Mouse (Mus musculus): ENCODE measurements around the gene Gm10306. TPM values are rescaled to one million over a fixed set of nuclear protein-coding genes. Genes with fewer than 3 reads are reported as not detected.

Gene Gm10306
- not detected in 2 replicates for polyA plus RNA-seq (2015; fragmentation: Nextera tagmentation; extraction: Ambion mirVana)

DNA sequence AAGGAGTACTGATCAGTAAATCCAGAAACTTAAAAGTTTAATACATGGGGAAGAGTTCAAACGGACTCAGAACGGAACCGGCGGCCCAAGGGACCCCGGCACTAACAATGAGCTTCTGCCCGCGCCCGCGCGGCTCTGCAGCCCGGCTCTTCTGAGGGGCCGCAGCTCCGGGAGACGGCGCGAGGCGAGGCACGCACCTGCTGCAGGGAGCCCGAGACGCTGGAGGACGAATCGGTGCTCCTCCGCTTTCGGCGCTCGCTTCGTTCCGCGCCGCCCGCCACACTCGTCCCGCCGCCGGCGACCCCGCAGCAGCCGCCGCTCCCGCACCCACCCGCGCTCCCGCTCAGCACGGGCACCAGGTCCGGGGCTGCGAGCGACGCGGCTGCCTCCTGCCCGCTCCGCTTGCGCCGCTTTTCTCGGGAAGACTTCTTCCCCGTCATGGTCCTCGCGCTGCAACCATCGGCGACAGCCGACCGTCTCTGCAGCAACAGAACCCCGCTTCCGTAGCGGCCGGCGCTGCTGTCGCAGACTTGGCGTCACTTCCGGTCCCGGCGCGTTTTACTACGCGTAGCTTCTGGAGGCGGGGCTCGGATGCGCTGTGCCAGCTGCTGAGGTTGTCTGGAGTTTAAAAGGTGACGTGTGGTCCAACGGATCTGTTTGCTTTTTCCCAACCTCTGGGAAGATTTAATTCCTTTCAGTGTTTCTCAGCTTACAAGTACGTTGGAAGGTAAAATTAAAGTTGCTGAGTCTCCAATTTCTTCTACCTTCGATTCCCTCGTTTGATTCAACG, at the start of gene Gm10306, which contains the start of gene Caap1:
Gm10306 (plus strand) TSS at position 282 of the 790 bp plus-strand sequence.
Caap1 (minus strand) TSS at position 532 of the 790 bp plus-strand sequence.
- Histone ChIP-seq H3K4me2 (peak within 1 kb of the TSS; percentile 72), H3K4me3 (replicated peaks) (peak within 1 kb of the TSS; percentile 98), H3K27ac (replicated peaks) (peak within 1 kb of the TSS; percentile 91), H3K9ac (replicated peaks) (peak within 1 kb of the TSS; percentile 89), H3K9me3 (replicated peaks) (no peaks in the 10 kb centered on the region), H3K4me1 (peaks cover 17% of the 10 kb centered on the region), H3K36me3 (no peaks in the 10 kb centered on the region), H3K27me3 (replicated peaks) (no peaks in the 10 kb centered on the region)
- peak; percentile 98 for ATAC-seq (ENCODE audit: low FRiP score)
- WGBS = under 1% methylated on average over 69 of the region's 83 CpGs

DNA sequence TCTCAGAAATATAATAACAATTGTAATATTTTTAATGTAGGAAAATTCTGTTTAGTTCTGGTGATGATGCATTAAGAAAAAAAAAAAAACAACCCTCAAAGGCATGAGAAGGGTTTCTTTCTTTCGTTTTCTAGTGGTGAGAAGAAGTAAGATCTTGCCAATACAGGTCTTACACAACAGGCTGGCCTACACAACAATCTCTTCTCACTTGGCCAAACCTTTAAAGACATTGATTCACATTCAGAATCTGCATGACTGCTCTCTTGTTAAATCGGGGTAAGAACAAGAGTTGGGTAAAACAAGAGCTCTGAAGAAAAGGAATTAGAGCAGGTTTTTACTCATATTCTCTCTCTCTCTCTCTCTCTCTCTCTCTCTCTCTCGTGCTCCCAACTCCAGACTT, 41.0 kb upstream of the Gm10306 start:
- H3K4me2 ChIP-seq = no peak overlapping the region
- no peak overlapping the region for H3K27ac ChIP-seq (replicated peaks)
- H3K27me3 ChIP-seq (replicated peaks) = no peaks in the 10 kb centered on the region
- peaks cover 10% of the 10 kb centered on the region for H3K36me3 ChIP-seq
- no peak overlapping the region for H3K4me3 ChIP-seq (replicated peaks)
- WGBS = 84% methylated on average over 3 of the region's 3 CpGs
- no peaks in the 10 kb centered on the region for H3K4me1 ChIP-seq
- no peak for ATAC-seq (ENCODE audit: low FRiP score)
- H3K9ac ChIP-seq (replicated peaks) = no peak overlapping the region
- H3K9me3 ChIP-seq (replicated peaks) = no peaks in the 10 kb centered on the region

DNA sequence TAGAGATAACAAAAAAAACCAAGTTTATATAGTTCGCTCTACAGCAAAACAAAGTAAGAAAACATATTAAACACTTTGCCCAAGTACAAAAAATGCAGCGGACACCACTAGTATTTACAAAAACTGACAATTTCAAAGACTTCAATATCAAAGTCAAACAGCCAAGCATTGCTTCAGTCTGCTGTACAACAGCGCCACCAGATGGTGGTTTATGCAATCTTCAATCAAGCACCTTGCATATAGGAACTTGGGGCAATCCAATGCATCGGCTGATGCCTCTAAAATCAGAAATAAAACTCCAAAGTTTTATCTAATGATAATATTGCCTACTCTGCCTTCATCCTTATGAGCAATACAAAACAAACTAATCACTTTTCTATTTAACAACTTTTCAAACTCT, 38.7 kb upstream of the Gm10306 start:
- no peaks in the 10 kb centered on the region for H3K27me3 ChIP-seq (replicated peaks)
- H3K9me3 ChIP-seq (replicated peaks) = no peaks in the 10 kb centered on the region
- WGBS = 59% methylated on average over 4 of the region's 4 CpGs
- no peak overlapping the region for H3K4me3 ChIP-seq (replicated peaks)
- H3K27ac ChIP-seq (replicated peaks) = no peak overlapping the region
- H3K36me3 ChIP-seq = 0 out of 2 replicates have a peak, but pooled peaks cover 4% of the 10 kb centered on the region
- no peak overlapping the region for H3K4me2 ChIP-seq
- no peak overlapping the region for H3K9ac ChIP-seq (replicated peaks)
- ATAC-seq (ENCODE audit: low FRiP score) = no peak
- H3K4me1 ChIP-seq = no peaks in the 10 kb centered on the region

DNA sequence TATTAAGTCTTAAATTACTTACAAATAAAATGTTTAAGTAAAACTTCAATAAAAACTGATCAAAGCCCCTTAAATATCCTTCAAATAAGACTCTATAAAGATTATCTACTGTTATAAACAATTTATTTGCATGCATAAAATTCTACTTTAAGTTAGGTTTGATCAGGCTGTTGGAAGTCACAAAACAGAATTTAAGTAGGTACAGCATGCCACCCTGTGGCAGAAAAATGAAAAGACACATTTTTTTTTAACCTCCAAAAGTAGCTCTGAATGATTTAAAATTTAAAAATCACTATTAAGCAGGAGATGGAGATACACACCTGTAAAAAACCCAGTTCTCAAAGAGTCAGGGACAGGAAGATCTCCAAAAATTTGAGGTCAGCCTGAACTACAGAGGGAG, 33.0 kb upstream of the Gm10306 start:
- Histone ChIP-seq H3K9ac (replicated peaks) (no peak overlapping the region), H3K9me3 (replicated peaks) (no peaks in the 10 kb centered on the region)
- no peak for ATAC-seq (ENCODE audit: low FRiP score)

DNA sequence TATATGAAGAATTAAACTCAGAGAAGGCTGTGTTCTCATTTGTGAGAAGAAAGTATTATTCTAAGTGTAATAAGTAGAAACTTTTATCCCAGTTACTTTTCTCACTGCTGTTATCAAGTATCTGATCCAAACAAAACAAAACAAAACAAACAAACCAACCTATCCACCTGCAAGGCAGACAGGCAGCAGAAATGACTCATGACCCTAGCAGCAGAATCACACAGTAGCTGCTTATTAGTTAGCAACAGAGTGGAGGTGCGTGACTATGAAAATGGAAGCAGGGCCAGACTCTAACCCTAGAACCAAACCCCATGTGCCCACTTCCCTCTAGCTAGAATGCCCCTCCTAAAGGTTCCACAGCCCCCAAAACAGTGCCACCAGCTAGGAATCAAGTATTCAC, 26.9 kb upstream of the Gm10306 start:
- 71% methylated on average over 1 of the region's 1 CpGs for WGBS
- no peak for ATAC-seq (ENCODE audit: low FRiP score)
- no peak overlapping the region for H3K4me2 ChIP-seq
- no peaks in the 10 kb centered on the region for H3K36me3 ChIP-seq
- H3K9ac ChIP-seq (replicated peaks) = no peak overlapping the region
- H3K4me3 ChIP-seq (replicated peaks) = no peak overlapping the region
- no peaks in the 10 kb centered on the region for H3K9me3 ChIP-seq (replicated peaks)
- no peak overlapping the region for H3K27ac ChIP-seq (replicated peaks)
- no peaks in the 10 kb centered on the region for H3K4me1 ChIP-seq
- no peaks in the 10 kb centered on the region for H3K27me3 ChIP-seq (replicated peaks)

More for the DNA sequence above, 33.0 kb upstream of the Gm10306 start:
- H3K36me3 ChIP-seq = no peaks in the 10 kb centered on the region
- H3K4me3 ChIP-seq (replicated peaks) = no peak overlapping the region
- H3K27me3 ChIP-seq (replicated peaks) = no peaks in the 10 kb centered on the region
- no peaks in the 10 kb centered on the region for H3K4me1 ChIP-seq
- H3K4me2 ChIP-seq = no peak overlapping the region
- H3K27ac ChIP-seq (replicated peaks) = no peak overlapping the region

GRCm38 (mm10) chr4:94533205-94533604, 23.1 kb upstream of the Gm10306 start:
- H3K9ac ChIP-seq (replicated peaks) = no peak overlapping the region
- no peak overlapping the region for H3K4me3 ChIP-seq (replicated peaks)
- no peaks in the 10 kb centered on the region for H3K4me1 ChIP-seq
- no peak for ATAC-seq (ENCODE audit: low FRiP score)
- no peak overlapping the region for H3K4me2 ChIP-seq
- H3K27ac ChIP-seq (replicated peaks) = no peak overlapping the region
- H3K9me3 ChIP-seq (replicated peaks) = no peaks in the 10 kb centered on the region
- no peaks in the 10 kb centered on the region for H3K27me3 ChIP-seq (replicated peaks)
- peaks cover 10% of the 10 kb centered on the region for H3K36me3 ChIP-seq

GRCm38 (mm10) chr4:94543041-94543440, 13.3 kb upstream of the Gm10306 start:
- 95% methylated on average over 4 of the region's 4 CpGs for WGBS
- Histone ChIP-seq H3K27ac (replicated peaks) (no peak overlapping the region), H3K4me3 (replicated peaks) (no peak overlapping the region), H3K4me1 (no peaks in the 10 kb centered on the region), H3K27me3 (replicated peaks) (no peaks in the 10 kb centered on the region), H3K9ac (replicated peaks) (no peak overlapping the region), H3K4me2 (no peak overlapping the region), H3K36me3 (peaks cover 39% of the 10 kb centered on the region), H3K9me3 (replicated peaks) (no peaks in the 10 kb centered on the region)
- ATAC-seq (ENCODE audit: low FRiP score) = no peak

DNA sequence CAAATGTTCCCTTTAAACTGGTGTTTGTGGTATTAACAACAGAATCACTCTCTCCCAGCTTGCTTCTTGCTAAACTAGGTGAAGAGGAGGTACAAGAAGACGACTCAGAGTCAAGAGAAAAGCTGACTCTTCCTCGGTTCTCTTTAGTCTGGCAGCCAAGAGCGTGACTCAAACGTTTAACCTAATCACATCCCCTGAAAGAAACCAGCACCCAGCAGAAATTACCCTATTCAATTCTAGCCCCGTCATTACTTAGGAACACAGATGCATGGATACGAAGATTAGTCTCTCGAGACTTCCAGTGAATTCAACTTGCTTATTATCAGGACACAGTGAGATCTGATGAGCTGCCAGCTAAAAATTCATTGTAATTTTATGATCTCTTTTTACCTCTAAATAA, 12.0 kb upstream of the Gm10306 start:
- no peak overlapping the region for H3K9ac ChIP-seq (replicated peaks)
- no peak for ATAC-seq (ENCODE audit: low FRiP score)
- no peak overlapping the region for H3K4me2 ChIP-seq
- no peaks in the 10 kb centered on the region for H3K9me3 ChIP-seq (replicated peaks)
- 35% methylated on average over 7 of the region's 7 CpGs for WGBS
- H3K27me3 ChIP-seq (replicated peaks) = no peaks in the 10 kb centered on the region
- H3K4me1 ChIP-seq = no peaks in the 10 kb centered on the region
- peaks cover 30% of the 10 kb centered on the region for H3K36me3 ChIP-seq
- no peak overlapping the region for H3K27ac ChIP-seq (replicated peaks)
- H3K4me3 ChIP-seq (replicated peaks) = no peak overlapping the region

GRCm38 (mm10) chr4:94554955-94555494, 1.3 kb upstream of the Gm10306 start:
- Histone ChIP-seq H3K9ac (replicated peaks) (no peak overlapping the region), H3K4me2 (peak overlapping the region; percentile 72; the same call in 1 of the 2 replicates), H3K36me3 (no peaks in the 10 kb centered on the region), H3K4me3 (replicated peaks) (no peak overlapping the region), H3K27ac (replicated peaks) (no peak overlapping the region), H3K4me1 (peaks cover 17% of the 10 kb centered on the region), H3K9me3 (replicated peaks) (no peaks in the 10 kb centered on the region), H3K27me3 (replicated peaks) (no peaks in the 10 kb centered on the region)
- 94% methylated on average over 5 of the region's 5 CpGs for WGBS
- no peak for ATAC-seq (ENCODE audit: low FRiP score)

GRCm38 (mm10) chr4:94557145-94557544, 799 bp downstream of the Gm10306 start:
- Histone ChIP-seq H3K4me1 (peaks cover 17% of the 10 kb centered on the region), H3K4me3 (replicated peaks) (peak overlapping the region; percentile 8), H3K27ac (replicated peaks) (no peak overlapping the region), H3K9me3 (replicated peaks) (no peaks in the 10 kb centered on the region), H3K4me2 (peak overlapping the region; percentile 72), H3K27me3 (replicated peaks) (no peaks in the 10 kb centered on the region), H3K36me3 (no peaks in the 10 kb centered on the region), H3K9ac (replicated peaks) (no peak overlapping the region)
- peak; percentile 7; the same call in 1 of the 2 replicates for ATAC-seq (ENCODE audit: low FRiP score)
- WGBS = 78% methylated on average over 7 of the region's 7 CpGs

- H3K9ac ChIP-seq (replicated peaks) = no peak overlapping the region
- H3K4me3 ChIP-seq (replicated peaks) = no peak overlapping the region
- H3K27ac ChIP-seq (replicated peaks) = no peak overlapping the region
- no peaks in the 10 kb centered on the region for H3K9me3 ChIP-seq (replicated peaks)
- H3K36me3 ChIP-seq = no peaks in the 10 kb centered on the region
- no peak overlapping the region for H3K4me2 ChIP-seq
- WGBS = 11% methylated on average over 2 of the region's 2 CpGs
- H3K4me1 ChIP-seq = peaks cover 17% of the 10 kb centered on the region
- ATAC-seq (ENCODE audit: low FRiP score) = no peak
- H3K27me3 ChIP-seq (replicated peaks) = no peaks in the 10 kb centered on the region
Measured at GRCm38 (mm10) chr4:94559266-94559665, 2.9 kb downstream of the Gm10306 start.

DNA sequence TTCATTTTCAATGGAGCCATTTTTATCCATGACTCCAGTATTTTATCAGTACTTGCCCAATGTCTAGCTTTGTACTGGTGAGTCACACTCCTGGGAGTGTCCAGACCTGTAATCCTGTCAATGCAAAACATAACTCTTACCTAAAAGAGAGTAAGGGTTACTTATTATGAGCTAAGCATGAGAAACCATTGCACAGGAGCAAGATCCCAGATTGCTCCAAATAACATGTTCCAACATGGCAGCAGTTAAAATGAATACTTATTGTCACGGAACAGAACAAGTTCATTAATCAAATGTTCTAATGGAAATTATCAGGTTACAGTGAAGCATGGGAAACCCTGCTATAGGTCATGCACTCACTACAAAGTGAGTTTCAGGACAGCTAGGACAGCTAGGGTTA, 4.0 kb downstream of the Gm10306 start:
- Histone ChIP-seq H3K27me3 (replicated peaks) (no peaks in the 10 kb centered on the region), H3K4me3 (replicated peaks) (no peak overlapping the region), H3K4me2 (no peak overlapping the region), H3K9ac (replicated peaks) (no peak overlapping the region), H3K27ac (replicated peaks) (no peak overlapping the region), H3K4me1 (peaks cover 10% of the 10 kb centered on the region), H3K9me3 (replicated peaks) (no peaks in the 10 kb centered on the region), H3K36me3 (no peaks in the 10 kb centered on the region)
- ATAC-seq (ENCODE audit: low FRiP score) = no peak
- 85% methylated on average over 1 of the region's 1 CpGs for WGBS
